Mouse (Mus musculus): ENCODE data around the gene P2ry10. TPM values are rescaled to one million over a fixed set of nuclear protein-coding genes. Genes with fewer than 3 reads are reported as not detected.

P2ry10 gene
- polyA plus RNA-seq, 1 experiment from 2014 or later = not detected

DNA sequence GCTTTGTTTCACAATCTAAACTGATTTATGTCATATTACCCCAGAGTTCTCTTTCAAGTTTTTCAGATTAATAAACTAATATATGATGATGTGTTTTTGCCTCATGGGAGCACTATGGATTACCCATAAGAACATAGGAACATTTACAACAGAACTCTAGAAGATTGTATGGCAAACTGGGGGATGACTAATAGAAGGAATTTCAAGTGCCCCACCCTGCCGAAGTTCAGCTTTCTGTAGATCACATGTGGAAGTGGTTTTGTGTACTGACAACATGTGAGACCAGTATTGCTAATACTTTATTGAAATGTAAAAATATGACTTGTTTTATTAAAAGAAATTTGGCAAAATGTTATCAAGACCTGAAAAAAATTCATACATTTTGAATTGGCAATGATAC is 28.7 kb downstream of the P2ry10 start:
- Histone ChIP-seq H3K4me3 (ENCODE audit: low read length) (no peak overlapping the region), H3K4me1 (ENCODE audit: control insufficient read depth, insufficient read depth, low read depth, low read length) (no peaks in the 10 kb centered on the region), H3K4me2 (ENCODE audit: low read length) (no peak overlapping the region), H3K27ac (ENCODE audit: low read depth, low read length) (no peak overlapping the region), H3K9ac (ENCODE audit: low read depth, low read length) (no peak overlapping the region), H3K27me3 (replicated peaks; ENCODE audit: control insufficient read depth, insufficient read depth, low read length) (no peaks in the 10 kb centered on the region), H3K36me3 (ENCODE audit: control insufficient read depth, insufficient read depth, low read length) (no peaks in the 10 kb centered on the region), H3K9me3 (ENCODE audit: control insufficient read depth, low read length) (no peaks in the 10 kb centered on the region)
- no peak for ATAC-seq
- 81% methylated on average over 1 of the region's 1 CpGs for WGBS

GRCm38 (mm10) chrX:107143184-107143583 is 54.9 kb downstream of the P2ry10 start:
- no peak overlapping the region for H3K9ac ChIP-seq (ENCODE audit: low read depth, low read length)
- H3K27ac ChIP-seq (ENCODE audit: low read depth, low read length) = no peak overlapping the region
- no peak for ATAC-seq
- no peaks in the 10 kb centered on the region for H3K9me3 ChIP-seq (ENCODE audit: control insufficient read depth, low read length)
- H3K27me3 ChIP-seq (replicated peaks; ENCODE audit: control insufficient read depth, insufficient read depth, low read length) = no peaks in the 10 kb centered on the region
- WGBS = 84% methylated on average over 3 of the region's 3 CpGs
- no peak overlapping the region for H3K4me2 ChIP-seq (ENCODE audit: low read length)
- no peak overlapping the region for H3K4me3 ChIP-seq (ENCODE audit: low read length)
- H3K36me3 ChIP-seq (ENCODE audit: control insufficient read depth, insufficient read depth, low read length) = no peaks in the 10 kb centered on the region
- H3K4me1 ChIP-seq (ENCODE audit: control insufficient read depth, insufficient read depth, low read depth, low read length) = no peaks in the 10 kb centered on the region

- H3K4me3 ChIP-seq (ENCODE audit: low read length) = no peak overlapping the region
- H3K27me3 ChIP-seq (replicated peaks; ENCODE audit: control insufficient read depth, insufficient read depth, low read length) = no peaks in the 10 kb centered on the region
- no peaks in the 10 kb centered on the region for H3K4me1 ChIP-seq (ENCODE audit: control insufficient read depth, insufficient read depth, low read depth, low read length)
- WGBS = 75% methylated on average over 2 of the region's 2 CpGs
- no peaks in the 10 kb centered on the region for H3K9me3 ChIP-seq (ENCODE audit: control insufficient read depth, low read length)
- no peak for ATAC-seq
- no peak overlapping the region for H3K27ac ChIP-seq (ENCODE audit: low read depth, low read length)
- H3K4me2 ChIP-seq (ENCODE audit: low read length) = no peak overlapping the region
- H3K36me3 ChIP-seq (ENCODE audit: control insufficient read depth, insufficient read depth, low read length) = no peaks in the 10 kb centered on the region
- H3K9ac ChIP-seq (ENCODE audit: low read depth, low read length) = no peak overlapping the region
Observed at GRCm38 (mm10) chrX:107143930-107144329, 55.6 kb downstream of the P2ry10 start.

GRCm38 (mm10) chrX:107148681-107149080 is 60.4 kb downstream of the P2ry10 start, which contains the start of gene P2ry10b:
TSS of gene P2ry10b (plus strand) at chrX:107148927.
- no peak for ATAC-seq
- H3K27me3 ChIP-seq (replicated peaks; ENCODE audit: control insufficient read depth, insufficient read depth, low read length) = no peaks in the 10 kb centered on the region
- no peak within 1 kb of the TSS for H3K27ac ChIP-seq (ENCODE audit: low read depth, low read length)
- WGBS = 86% methylated on average over 3 of the region's 3 CpGs
- H3K9ac ChIP-seq (ENCODE audit: low read depth, low read length) = no peak within 1 kb of the TSS
- H3K4me1 ChIP-seq (ENCODE audit: control insufficient read depth, insufficient read depth, low read depth, low read length) = no peaks in the 10 kb centered on the region
- H3K9me3 ChIP-seq (ENCODE audit: control insufficient read depth, low read length) = no peaks in the 10 kb centered on the region
- H3K36me3 ChIP-seq (ENCODE audit: control insufficient read depth, insufficient read depth, low read length) = no peaks in the 10 kb centered on the region
- H3K4me2 ChIP-seq (ENCODE audit: low read length) = no peak within 1 kb of the TSS
- H3K4me3 ChIP-seq (ENCODE audit: low read length) = no peak within 1 kb of the TSS

DNA sequence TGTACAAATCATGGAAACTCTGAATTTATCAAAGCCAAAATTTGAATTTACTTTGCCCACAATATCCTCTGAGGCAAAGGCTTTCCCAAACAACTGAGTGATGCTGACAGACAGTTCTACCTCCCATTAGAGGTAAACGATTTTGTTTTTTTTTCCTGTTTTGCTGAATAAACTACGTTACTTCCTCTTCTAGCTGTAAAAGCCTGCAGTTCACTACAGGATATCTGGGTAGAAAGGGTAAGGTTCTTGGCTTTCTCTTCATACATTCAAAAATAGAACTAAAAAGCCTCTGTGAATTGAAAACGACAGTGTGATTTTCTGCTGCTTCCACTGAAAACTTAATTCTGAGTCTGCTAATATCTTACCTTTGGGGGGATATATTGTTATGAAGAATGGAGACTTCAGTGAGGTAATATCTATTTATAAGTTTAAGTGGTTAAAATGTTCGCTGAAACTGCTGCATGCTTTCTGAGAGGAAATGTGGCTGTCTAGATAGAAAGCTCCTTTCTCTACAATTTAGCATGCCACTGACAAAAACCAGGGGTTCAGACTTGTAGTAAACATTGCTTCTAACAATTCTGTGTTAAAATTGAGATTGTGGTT is 61.2 kb downstream of the P2ry10 start:
- no peaks in the 10 kb centered on the region for H3K9me3 ChIP-seq (ENCODE audit: control insufficient read depth, low read length)
- H3K36me3 ChIP-seq (ENCODE audit: control insufficient read depth, insufficient read depth, low read length) = no peaks in the 10 kb centered on the region
- no peak overlapping the region for H3K27ac ChIP-seq (ENCODE audit: low read depth, low read length)
- WGBS = 68% methylated on average over 4 of the region's 4 CpGs
- ATAC-seq = no peak
- H3K27me3 ChIP-seq (replicated peaks; ENCODE audit: control insufficient read depth, insufficient read depth, low read length) = no peaks in the 10 kb centered on the region
- no peaks in the 10 kb centered on the region for H3K4me1 ChIP-seq (ENCODE audit: control insufficient read depth, insufficient read depth, low read depth, low read length)
- no peak overlapping the region for H3K4me2 ChIP-seq (ENCODE audit: low read length)
- H3K9ac ChIP-seq (ENCODE audit: low read depth, low read length) = no peak overlapping the region
- H3K4me3 ChIP-seq (ENCODE audit: low read length) = no peak overlapping the region

GRCm38 (mm10) chrX:107150027-107150426 is 61.7 kb downstream of the P2ry10 start:
- Histone ChIP-seq H3K36me3 (ENCODE audit: control insufficient read depth, insufficient read depth, low read length) (no peaks in the 10 kb centered on the region), H3K9me3 (ENCODE audit: control insufficient read depth, low read length) (no peaks in the 10 kb centered on the region), H3K4me2 (ENCODE audit: low read length) (no peak overlapping the region), H3K4me1 (ENCODE audit: control insufficient read depth, insufficient read depth, low read depth, low read length) (no peaks in the 10 kb centered on the region), H3K4me3 (ENCODE audit: low read length) (no peak overlapping the region), H3K27ac (ENCODE audit: low read depth, low read length) (no peak overlapping the region), H3K27me3 (replicated peaks; ENCODE audit: control insufficient read depth, insufficient read depth, low read length) (no peaks in the 10 kb centered on the region), H3K9ac (ENCODE audit: low read depth, low read length) (no peak overlapping the region)
- WGBS = 51% methylated on average over 5 of the region's 5 CpGs
- ATAC-seq = no peak

DNA sequence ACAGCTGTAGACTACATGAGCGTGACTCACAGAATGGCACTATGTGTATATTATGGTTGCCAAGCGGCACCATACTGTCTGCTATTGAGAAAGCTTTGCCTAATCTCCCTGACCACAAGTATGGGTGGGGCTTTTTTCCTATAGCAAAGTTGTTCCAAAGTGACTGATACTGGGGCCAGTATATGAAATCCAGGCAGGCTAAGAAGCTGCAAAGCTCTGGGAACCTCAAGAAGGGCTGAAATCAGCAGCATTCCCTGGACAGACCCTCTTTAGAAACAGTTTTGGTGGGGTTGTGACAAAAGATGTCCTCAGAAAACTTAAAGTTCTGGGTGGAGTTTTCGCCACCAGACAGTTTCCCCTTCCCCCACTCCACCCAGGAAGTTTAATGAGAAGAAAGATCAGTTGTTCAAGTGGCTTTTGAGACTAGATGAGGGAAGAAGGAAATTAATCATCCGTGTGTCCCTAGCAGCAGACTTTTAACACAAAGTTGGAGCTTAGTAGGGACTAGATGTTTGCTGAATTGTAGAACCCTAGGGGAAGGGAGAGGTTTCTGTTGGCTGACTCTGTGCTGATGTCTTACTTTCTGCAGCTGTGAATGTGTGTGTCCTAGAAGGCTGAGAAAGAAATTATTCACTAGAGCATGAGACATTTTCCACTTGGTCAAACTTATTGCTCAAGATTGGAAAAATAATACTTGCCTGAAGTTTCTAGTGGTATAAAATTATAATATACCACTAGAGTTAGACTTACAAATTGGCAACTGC is 62.6 kb downstream of the P2ry10 start:
- Histone ChIP-seq H3K9ac (ENCODE audit: low read depth, low read length) (no peak overlapping the region), H3K27me3 (replicated peaks; ENCODE audit: control insufficient read depth, insufficient read depth, low read length) (no peaks in the 10 kb centered on the region), H3K4me2 (ENCODE audit: low read length) (no peak overlapping the region), H3K36me3 (ENCODE audit: control insufficient read depth, insufficient read depth, low read length) (no peaks in the 10 kb centered on the region), H3K4me3 (ENCODE audit: low read length) (no peak overlapping the region), H3K4me1 (ENCODE audit: control insufficient read depth, insufficient read depth, low read depth, low read length) (no peaks in the 10 kb centered on the region), H3K9me3 (ENCODE audit: control insufficient read depth, low read length) (no peaks in the 10 kb centered on the region), H3K27ac (ENCODE audit: low read depth, low read length) (no peak overlapping the region)
- ATAC-seq = no peak
- 57% methylated on average over 4 of the region's 4 CpGs for WGBS

Other genes starting within 250 kb of the P2ry10 start
- 0.76 and 3.0 TPM in 2 replicates for gene Rtl3, start 247.8 kb upstream of the P2ry10 start, polyA plus RNA-seq (2015; fragmentation: Nextera tagmentation; extraction: Ambion mirVana)
- gene Lpar4, start 167.9 kb upstream of the P2ry10 start, polyA plus RNA-seq (2015; fragmentation: Nextera tagmentation; extraction: Ambion mirVana) = 5.5 and 6.2 TPM in 2 replicates
- 0.31 and 0.71 TPM in 2 replicates for gene P2ry10b, start 60.4 kb downstream of the P2ry10 start, polyA plus RNA-seq (2015; fragmentation: Nextera tagmentation; extraction: Ambion mirVana)
- not detected in 2 replicates for gene Gpr174, start 167.4 kb downstream of the P2ry10 start, polyA plus RNA-seq (2015; fragmentation: Nextera tagmentation; extraction: Ambion mirVana)

Data from hindbrain, embryonic 16.5 days (tissue).